Mouse (Mus musculus) spleen, postnatal 14 days (tissue): ENCODE results near the gene Ndufaf2.

Experiments
- DNase-seq, 2 experiments: peaks; one replicate each; pipeline ENCODE4 v3.0.0; 2021 to 2022; ENCODE audit warnings: low spot score in 2 of 2

Gene Ndufaf2

DNA sequence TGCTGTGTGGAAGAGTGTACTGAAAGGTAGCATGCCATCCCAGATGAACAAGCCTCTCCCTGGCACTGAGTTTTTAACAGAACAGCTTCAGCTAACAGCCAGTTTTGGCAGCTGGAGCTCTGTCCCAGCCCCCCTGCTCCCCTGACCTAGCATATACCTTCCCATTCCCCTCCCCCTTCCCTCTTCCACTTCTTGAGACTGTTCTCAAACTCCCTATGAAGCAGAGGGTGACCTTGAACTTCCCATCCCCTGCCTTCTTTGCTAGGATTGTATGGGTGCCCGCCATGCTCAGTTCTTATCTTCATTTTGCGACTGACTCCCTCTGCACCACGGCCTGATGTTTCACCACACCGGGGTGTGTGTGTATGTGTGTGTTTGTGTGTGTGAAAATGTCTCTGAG lies 195.7 kb downstream of the Ndufaf2 start:
- DNase-seq: no peak

DNA sequence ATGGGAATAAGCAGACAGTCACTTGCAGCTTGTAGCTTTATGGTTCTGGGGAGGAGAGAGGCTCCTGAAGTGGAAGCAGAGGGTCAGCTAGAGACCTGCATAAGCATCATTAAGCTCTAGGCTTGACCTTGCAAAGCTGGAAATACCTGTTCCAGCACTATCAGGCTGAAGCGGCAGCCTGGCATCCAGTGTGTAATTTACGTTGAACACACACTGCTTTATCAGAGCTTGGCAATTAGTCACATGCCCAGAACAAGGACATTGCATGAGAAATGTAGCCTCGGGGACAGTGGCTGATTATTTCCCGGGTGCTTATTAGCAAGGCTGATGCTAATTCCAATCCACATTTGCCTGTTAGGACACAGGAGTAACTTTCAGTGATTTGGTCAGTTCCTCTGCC lies 196.5 kb downstream of the Ndufaf2 start:
- no peak for DNase-seq

DNA sequence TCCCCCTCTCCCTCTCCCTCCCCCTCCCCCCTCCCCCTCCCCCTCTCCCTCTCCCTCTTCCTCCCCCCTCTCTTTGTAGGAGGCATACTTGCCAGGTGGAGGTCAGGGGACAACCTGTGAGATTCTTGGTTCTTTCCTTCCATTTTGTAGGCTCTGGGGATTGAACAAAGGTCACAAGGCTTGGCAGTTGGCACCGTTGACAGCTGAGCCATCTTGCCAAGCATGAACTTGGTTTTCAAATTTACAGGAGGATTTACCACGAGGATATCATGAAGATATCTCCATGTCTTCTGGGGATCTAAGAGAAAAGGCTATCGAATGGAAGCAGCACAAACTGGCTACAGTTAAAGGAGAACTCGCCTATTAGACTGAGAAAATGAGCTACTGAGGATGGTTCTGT lies 196.9 kb downstream of the Ndufaf2 start:
- DNase-seq: no peak

DNA sequence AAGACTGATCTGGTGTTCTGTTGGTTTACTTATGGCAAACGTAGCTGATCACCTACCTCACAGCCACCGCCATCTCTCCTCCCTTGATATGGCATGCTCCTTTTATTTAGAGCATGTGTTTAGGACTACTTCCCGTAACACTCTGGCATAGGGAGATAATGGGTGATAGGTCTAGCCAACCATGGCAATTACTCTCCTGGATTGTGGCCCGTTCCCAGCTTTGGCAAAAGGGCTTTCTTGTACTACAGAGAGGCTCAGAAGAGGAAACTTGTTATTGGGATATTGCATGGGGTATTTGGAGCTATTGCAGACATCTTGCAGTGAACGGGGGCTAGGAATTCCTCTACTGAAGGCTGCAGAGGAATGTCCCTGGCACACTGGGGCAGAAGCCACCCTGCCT lies 197.9 kb downstream of the Ndufaf2 start:
- no peak for DNase-seq

- no peak for DNase-seq
These were observed 198.5 kb downstream of the Ndufaf2 start for GRCm38 (mm10) chr13:107959891-107960290.

DNA sequence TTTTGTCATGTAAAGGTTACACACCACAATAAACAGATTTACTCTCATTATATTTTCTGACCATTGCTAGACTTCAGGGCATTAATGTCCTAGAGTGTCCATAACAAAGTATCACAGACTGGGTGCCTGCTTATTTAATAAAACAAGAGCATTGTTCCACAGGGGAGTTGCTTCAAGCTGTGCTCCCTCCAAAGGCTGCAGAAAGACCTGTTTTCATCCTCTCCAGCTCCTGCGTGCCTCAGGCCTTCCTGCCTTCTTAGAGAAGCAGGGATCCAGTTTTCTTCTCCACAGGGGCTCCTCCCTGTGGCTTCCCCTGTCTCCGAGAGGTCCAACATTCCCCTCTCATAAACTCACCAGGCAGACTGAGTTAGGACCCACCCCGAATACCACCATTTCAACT lies 202.2 kb downstream of the Ndufaf2 start:
- DNase-seq: no peak

- no peak for DNase-seq
These were observed 202.9 kb downstream of the Ndufaf2 start for GRCm38 (mm10) chr13:107955327-107956110.

DNA sequence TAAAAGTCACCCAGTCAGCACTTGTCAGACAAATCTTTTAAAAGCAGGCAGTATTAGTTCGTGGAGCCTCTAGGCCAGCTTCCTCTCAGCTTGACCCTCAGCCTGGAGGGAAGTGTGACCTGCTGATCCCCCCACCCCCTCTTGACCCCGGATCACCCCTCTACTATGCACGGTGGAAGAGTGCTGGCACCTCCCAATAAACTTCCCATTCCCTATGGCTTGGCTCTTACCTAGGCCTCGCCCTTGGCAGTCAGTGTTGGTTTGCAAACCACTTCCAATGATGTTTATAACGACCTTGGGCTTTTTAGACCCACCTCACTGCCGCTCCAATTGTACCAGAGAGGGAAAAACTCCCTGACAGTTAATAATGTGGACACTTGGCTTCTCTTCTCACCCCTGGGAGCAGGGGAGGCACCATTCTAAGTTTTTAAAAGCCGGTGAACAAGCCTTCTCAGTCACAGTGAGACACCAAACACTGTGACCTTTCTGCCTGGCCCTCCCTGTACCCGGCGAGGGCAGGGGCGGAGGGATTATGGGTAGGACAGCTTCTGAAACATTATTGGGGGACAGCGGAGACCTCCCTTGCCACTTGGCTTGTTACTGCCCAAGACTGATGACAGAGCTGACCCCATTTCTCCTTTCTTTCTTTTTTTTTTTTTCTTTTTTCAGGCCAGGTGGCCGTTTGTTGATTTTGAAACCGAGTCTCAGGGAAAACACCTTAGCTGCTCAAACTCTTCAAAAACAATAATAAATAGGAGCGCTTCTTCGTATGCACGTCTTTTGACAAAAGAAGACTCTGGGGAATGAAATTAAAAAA lies 203.8 kb downstream of the Ndufaf2 start:
- DNase-seq: no peak

DNA sequence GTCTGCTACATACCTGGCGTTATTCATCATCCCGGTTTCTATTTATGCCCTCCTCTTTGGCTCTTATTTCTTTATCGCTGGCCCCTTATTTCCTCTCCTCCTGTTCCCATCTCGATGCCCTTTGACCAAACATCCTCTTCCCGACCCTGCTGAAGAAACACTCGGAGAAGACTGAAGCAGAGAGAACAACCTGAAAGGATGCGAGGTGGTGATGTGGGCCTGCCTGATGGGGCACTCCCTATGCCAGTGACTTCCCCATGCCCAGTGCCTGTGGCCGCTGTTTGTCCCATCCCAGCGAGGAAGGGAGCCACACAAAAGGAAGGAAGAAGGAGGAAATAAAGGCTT lies 204.4 kb downstream of the Ndufaf2 start:
- no peak for DNase-seq
